Mouse (Mus musculus) midbrain, postnatal 0 days (tissue): ENCODE results near the gene Uri1. TPM values are rescaled to one million over a fixed set of nuclear protein-coding genes. Genes with fewer than 3 reads are reported as not detected.

ENCODE experiments used
- ATAC-seq: fragments of 200-750 bp; cut with Nextera tagmentation; 2 replicates; pipeline ENCODE4 v1.8.0; 2017; ENCODE audit warnings: moderate number of reproducible peaks, mild to moderate bottlenecking, moderate TSS enrichment, moderate library complexity; ENCODE audit not compliant: low FRiP score
- DNase-seq: peaks from one replicate; pipeline ENCODE4 v3.0.0-alpha.2; 2015; ENCODE audit warnings: low spot score
- H3K27ac ChIP-seq: fragments of 300-500 bp; sonication (generic); 2 replicates; pipeline ENCODE4 v1.5.1; 2014; ENCODE audit warnings: low read depth, mild to moderate bottlenecking, low read length, mixed read lengths
- H3K27me3 ChIP-seq: fragments of 300-500 bp; sonication (generic); 2 replicates; pipeline ENCODE4 v1.6.1; 2014; ENCODE audit warnings: low read length, control low read depth, mixed read lengths; ENCODE audit not compliant: insufficient read depth
- H3K36me3 ChIP-seq: fragments of 300-500 bp; sonication (generic); 2 replicates; pipeline ENCODE4 v1.6.1; 2014; ENCODE audit warnings: low read length, control low read depth, mixed read lengths; ENCODE audit not compliant: insufficient read depth
- H3K4me1 ChIP-seq: fragments of 300-500 bp; sonication (generic); 2 replicates; pipeline ENCODE4 v1.6.1; 2014; ENCODE audit warnings: mild to moderate bottlenecking, control low read depth, antibody characterized with exemption, low read length, mixed read lengths; ENCODE audit not compliant: insufficient read depth
- H3K4me2 ChIP-seq: fragments of 300-500 bp; sonication (generic); 2 replicates; pipeline ENCODE4 v1.6.1; 2014; ENCODE audit warnings: low read depth, mild to moderate bottlenecking, low read length, mixed read lengths; ENCODE audit not compliant: poor library complexity, severe bottlenecking
- H3K4me3 ChIP-seq: fragments of 300-500 bp; sonication (generic); 2 replicates; pipeline ENCODE4 v1.5.1; 2014; ENCODE audit warnings: low read depth, mild to moderate bottlenecking, low read length, moderate library complexity
- H3K9ac ChIP-seq: fragments of 300-500 bp; sonication (generic); replicated peaks from 2 replicates; pipeline ENCODE4 v1.6.1; 2014; ENCODE audit warnings: mild to moderate bottlenecking, low read length, moderate library complexity, mixed read lengths; ENCODE audit not compliant: poor library complexity, severe bottlenecking
- H3K9me3 ChIP-seq: fragments of 300-500 bp; sonication (generic); 2 replicates; pipeline ENCODE4 v1.6.1; 2016; ENCODE audit warnings: low read length, control low read depth
- CTCF ChIP-seq: IDR thresholded peaks from 2 replicates; pipeline ENCODE4 v1.5.1; 2016; ENCODE audit warnings: antibody characterized with exemption, mild to moderate bottlenecking
- WGBS: fragments of 180-500 bp; shearing (Covaris S2); extraction: QIAGEN DNeasy Blood & Tissue Kit; methylation state at CpG from one replicate; pipeline ENCODE4 v1.1.7; 2014; 5-methylcytosine and 5-hydroxymethylcytosine counted together
- polyA plus RNA-seq: library from polyadenylated mRNA; unstranded; fragments of >200 nt; fragmentation: Nextera tagmentation; extraction: Ambion mirVana; gene quantifications from 2 replicates; pipeline ENCODE4 v1.2.1, GENCODE M21; 2015
- total RNA-seq: library from RNA; depleted of rRNA; stranded (reverse); fragments of >200 nt; gene quantifications from 2 replicates; pipeline ENCODE4 v1.2.3, GENCODE M21; 2014

The Uri1 gene
- total and polyA plus RNA-seq, 2 experiments from 2014 or later: 31.7 to 36.1 TPM

DNA sequence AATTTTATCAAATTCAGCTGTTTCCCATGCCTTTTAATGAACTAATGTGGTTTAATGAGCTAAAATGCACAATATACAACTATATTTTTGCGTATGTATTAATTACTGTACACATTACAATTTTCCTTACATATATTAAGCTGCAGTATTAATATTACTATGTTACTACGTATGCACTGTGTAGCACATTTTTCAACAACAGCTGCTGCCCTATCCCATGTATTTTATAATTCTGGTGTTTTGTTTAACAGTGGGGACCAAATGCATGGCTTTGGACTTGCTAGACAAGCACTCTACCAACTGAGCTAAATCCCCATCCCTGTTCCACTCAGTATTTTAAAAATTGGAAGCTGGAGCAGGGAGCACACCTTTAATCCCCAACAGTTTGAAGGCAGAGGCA lies 3.6 kb downstream of the Uri1 start:
- ATAC-seq: peak; percentile 40; the same call in 1 of the 2 replicates
- Histone ChIP-seq H3K9ac (peak overlapping the region; percentile 73), H3K27ac (peak overlapping the region; percentile 82), H3K4me1 (no peaks in the 10 kb centered on the region), H3K4me2 (peak overlapping the region; percentile 54), H3K27me3 (no peaks in the 10 kb centered on the region), H3K9me3 (no peaks in the 10 kb centered on the region), H3K4me3 (peak overlapping the region; percentile 81), H3K36me3 (no peaks in the 10 kb centered on the region)
- no peak for TF ChIP-seq CTCF
- 32% methylated on average over 2 of the region's 2 CpGs for WGBS
- no peak for DNase-seq

DNA sequence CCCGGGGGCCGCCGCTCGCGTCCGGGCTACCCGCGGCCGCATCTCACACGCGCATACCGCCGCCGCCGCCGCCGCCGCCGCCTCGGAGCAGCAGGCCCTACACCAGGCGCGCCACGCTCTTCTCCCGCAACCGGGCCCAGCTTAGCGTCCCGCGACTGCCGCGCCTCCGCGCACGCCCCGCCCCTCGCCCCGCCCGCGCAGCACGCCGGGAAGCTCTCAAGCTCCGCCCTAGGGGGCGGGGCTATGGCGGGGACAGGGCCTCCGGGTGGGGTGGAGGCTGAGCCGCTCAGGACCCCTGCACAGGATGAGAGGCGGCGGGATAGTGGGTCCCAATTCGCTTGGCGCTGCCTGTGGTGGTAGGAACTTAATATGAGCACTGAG lies 4.0 kb downstream of the Uri1 start:
- 0% methylated on average over 36 of the region's 49 CpGs for WGBS
- H3K4me3 ChIP-seq: peak overlapping the region; percentile 81
- H3K4me1 ChIP-seq: no peaks in the 10 kb centered on the region
- peak overlapping the region; percentile 82 for H3K27ac ChIP-seq
- peak; percentile 94 for ATAC-seq
- peak; percentile 90 for DNase-seq
- H3K4me2 ChIP-seq: peak overlapping the region; percentile 54
- no peaks in the 10 kb centered on the region for H3K9me3 ChIP-seq
- peak overlapping the region; percentile 73 for H3K9ac ChIP-seq
- no peak for TF ChIP-seq CTCF
- H3K36me3 ChIP-seq: no peaks in the 10 kb centered on the region
- no peaks in the 10 kb centered on the region for H3K27me3 ChIP-seq

DNA sequence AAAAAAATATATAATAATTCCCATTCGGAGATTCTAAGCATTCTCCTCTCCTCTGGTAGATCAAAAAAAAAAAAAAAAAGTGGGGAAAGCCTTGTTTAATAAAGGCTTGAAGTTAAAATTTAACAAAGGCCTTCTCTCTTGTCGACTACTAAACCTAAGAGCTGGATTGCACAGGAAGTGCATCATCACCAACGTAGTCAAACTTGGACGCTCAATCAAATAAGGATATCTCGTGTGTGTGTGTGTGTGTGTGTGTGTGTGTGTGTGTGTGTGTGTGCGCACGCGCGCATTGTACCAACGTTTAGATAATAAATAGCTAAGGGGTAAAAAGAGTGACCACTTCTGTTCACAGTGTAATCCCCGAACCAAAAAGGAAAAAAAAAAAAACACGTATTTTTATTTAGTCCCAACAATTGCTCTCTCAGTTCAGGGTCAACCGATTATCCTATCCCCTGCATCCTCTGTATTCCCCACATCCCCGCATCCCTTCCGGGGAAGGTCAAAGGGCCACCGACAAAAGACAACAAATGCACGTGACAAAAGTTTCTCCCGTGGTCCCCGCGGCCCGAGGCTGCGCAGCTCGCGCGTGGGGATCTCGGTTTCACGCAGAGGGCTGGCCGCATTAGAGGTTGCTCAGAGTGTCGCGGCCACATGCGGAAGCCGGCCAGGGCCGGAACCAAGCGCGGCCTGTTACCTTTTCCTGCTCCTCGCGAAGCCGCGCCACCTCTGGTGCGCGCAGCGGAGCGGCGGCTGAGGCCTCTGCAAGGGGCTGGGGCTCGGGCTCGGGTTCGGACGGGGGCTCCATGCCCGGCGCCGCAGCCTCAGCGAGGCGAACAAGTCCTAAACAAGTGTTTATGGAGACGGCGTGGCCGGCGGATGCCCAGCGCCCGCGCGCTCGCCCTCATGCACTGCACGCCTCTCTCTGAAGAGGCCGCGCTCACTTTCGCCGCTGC lies 4.7 kb downstream of the Uri1 start:
- peak overlapping the region; percentile 54 for H3K4me2 ChIP-seq
- ATAC-seq (peak; percentile 83), DNase-seq (peak; percentile 78)
- no peaks in the 10 kb centered on the region for H3K36me3 ChIP-seq
- no peaks in the 10 kb centered on the region for H3K9me3 ChIP-seq
- H3K27me3 ChIP-seq: no peaks in the 10 kb centered on the region
- H3K27ac ChIP-seq: peak overlapping the region; percentile 82
- peak overlapping the region; percentile 81 for H3K4me3 ChIP-seq
- H3K9ac ChIP-seq: peak overlapping the region; percentile 73
- 2% methylated on average over 61 of the region's 67 CpGs for WGBS
- peak; percentile 30; the same call in 1 of the 2 replicates for TF ChIP-seq CTCF
- no peaks in the 10 kb centered on the region for H3K4me1 ChIP-seq

DNA sequence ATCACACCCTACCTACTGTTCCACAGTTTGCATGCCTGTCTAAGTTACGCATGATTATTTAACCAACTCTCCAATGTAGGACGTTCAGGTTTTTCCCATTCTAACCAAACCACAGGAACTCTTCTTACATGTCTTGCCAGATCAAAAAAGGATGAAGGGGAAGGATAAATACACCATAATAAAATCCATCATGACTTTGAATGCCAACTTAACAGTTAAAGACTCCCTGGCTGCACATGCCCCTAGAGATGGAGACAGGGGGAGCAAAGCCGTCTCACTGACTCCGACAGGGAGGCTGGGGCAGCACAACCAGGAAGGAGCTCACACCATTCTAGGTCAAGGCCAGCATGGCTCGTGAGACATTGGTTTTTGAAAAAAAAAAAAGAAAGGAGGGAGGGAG lies 8.0 kb downstream of the Uri1 start:
- no peaks in the 10 kb centered on the region for H3K27me3 ChIP-seq
- H3K4me1 ChIP-seq: no peaks in the 10 kb centered on the region
- no peak overlapping the region for H3K9ac ChIP-seq
- 68% methylated on average over 5 of the region's 5 CpGs for WGBS
- no peak for TF ChIP-seq CTCF
- no peak overlapping the region for H3K27ac ChIP-seq
- DNase-seq: no peak
- ATAC-seq: no peak
- H3K4me3 ChIP-seq: no peak overlapping the region
- no peaks in the 10 kb centered on the region for H3K9me3 ChIP-seq
- no peak overlapping the region for H3K4me2 ChIP-seq
- H3K36me3 ChIP-seq: no peaks in the 10 kb centered on the region

DNA sequence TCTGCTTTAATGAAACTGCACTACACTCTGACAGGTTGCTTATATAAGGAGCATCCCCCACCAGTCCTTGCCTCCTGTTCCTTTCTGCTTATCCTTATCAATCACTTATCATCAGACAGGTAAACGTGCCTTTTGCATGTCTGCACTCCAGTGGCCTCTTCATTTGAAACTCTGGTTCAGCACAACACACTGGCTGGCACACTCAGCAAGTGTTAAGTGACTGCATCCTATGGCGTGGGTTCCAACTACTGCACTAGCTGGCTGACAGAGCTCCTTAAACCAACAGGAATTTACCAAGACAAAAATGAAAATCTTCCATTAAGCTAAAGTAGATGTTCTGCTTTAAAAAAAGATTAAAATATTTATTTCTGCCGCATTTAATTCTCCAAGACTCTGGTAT lies 9.4 kb downstream of the Uri1 start:
- WGBS: 80% methylated on average over 3 of the region's 3 CpGs
- Histone ChIP-seq H3K9ac (no peak overlapping the region), H3K36me3 (no peaks in the 10 kb centered on the region), H3K27me3 (no peaks in the 10 kb centered on the region), H3K9me3 (no peaks in the 10 kb centered on the region), H3K4me1 (no peaks in the 10 kb centered on the region), H3K27ac (no peak overlapping the region), H3K4me2 (no peak overlapping the region), H3K4me3 (no peak overlapping the region)
- no peak for DNase-seq
- no peak for ATAC-seq
- no peak for TF ChIP-seq CTCF

DNA sequence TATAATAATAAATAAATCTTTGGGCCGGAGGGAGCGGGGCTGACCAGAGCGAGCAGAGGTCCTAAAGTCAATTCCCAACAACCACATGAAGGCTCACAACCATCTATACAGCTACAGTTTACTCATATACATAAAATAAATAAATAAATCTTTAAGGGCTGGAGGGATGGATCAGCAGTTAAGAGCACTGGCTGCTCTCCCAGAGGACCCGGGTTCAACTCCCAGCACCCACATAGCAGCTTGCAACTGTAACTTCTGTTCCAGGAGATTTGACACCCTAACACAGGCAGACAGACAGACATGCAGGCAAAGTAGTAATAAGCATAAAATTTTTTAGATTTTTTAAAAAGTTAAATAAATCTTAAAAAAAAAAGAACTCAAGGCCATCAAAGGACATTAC lies 10.5 kb downstream of the Uri1 start:
- H3K4me3 ChIP-seq: no peak overlapping the region
- no peak for TF ChIP-seq CTCF
- H3K9me3 ChIP-seq: no peaks in the 10 kb centered on the region
- H3K9ac ChIP-seq: no peak overlapping the region
- no peak overlapping the region for H3K4me2 ChIP-seq
- WGBS: 92% methylated on average over 4 of the region's 4 CpGs
- ATAC-seq (no peak), DNase-seq (no peak)
- no peak overlapping the region for H3K27ac ChIP-seq
- H3K36me3 ChIP-seq: no peaks in the 10 kb centered on the region
- no peaks in the 10 kb centered on the region for H3K4me1 ChIP-seq
- H3K27me3 ChIP-seq: no peaks in the 10 kb centered on the region
